Mouse (Mus musculus) megakaryocyte, embryonic 14.5 days (primary cell): ENCODE measurements at regions not wholly inside any gene's neighbourhood (a gene's known extent, or its start where the extent isn't known, plus 50 kb on each side); places are given as distances from the start of the nearest gene placed in this dataset.

Experiments
- FLI1 ChIP-seq: IDR thresholded peaks from 2 replicates; pipeline ENCODE4 v1.6.1; 2012; ENCODE audit warnings: low read length, inconsistent platforms, mixed read lengths
- GATA1 ChIP-seq: IDR thresholded peaks from 3 replicates; pipeline ENCODE4 v1.6.1; 2012; ENCODE audit warnings: mixed read lengths, low read length, inconsistent platforms, borderline replicate concordance

- no peak for TF ChIP-seq GATA1
- no peak for TF ChIP-seq FLI1
Observed at GRCm38 (mm10) chr8:87273328-87273727, 199.1 kb downstream of the Cbln1 start.
